Mouse (Mus musculus) right cerebral cortex, postnatal 36 days (tissue): ENCODE measurements around the gene Tmem274.

ENCODE experiments used
- DNase-seq, 2 experiments: peaks; one replicate each; pipeline ENCODE4 v3.0.0; 2022; ENCODE audit warnings: low spot score in 2 of 2, mixed read lengths in 1 of 2

The Tmem274 gene

DNA sequence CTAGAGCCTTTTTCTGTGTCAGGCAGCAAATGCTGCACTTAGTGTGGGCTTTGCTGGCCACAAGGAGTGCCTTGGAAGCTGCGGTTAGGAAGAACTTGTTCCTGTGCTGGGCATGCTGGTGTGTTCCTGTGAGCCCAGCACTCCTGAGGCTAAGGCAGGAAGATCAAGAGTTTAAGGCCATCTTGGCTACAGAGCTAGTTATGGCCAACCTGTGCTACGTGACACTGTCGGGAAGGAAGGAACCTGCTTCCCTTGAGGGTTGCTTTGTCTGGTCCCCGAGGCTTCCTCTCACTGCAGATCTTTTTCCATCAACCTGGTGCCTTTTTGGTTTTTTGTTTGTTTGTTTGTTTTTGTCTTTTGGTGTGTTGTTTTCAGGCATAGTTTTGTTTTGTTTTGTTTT lies 48.0 kb downstream of the Tmem274 start:
- DNase-seq = no peak

DNA sequence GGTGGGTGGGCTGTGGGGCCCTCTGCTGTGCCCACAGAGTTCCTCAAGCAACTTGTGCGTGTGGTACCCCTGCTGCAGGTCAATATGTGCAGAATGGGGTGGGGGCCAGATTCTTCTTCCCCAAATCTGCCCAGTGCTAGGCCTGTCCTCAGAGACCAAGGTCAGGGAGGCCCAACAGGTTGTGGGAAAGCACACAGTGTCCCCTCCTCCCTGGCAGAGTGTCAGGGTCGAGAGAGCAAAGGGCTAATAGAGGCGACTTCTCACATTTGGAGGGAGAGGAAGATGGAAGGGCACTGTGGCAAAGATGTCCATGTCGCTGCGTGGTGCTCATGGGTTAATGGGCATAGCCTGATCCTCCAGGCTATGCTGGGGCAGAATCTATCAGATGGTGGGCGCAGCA lies 48.6 kb downstream of the Tmem274 start:
- DNase-seq = no peak

GRCm38 (mm10) chr4:149526330-149526729 lies 49.2 kb downstream of the Tmem274 start:
- no peak for DNase-seq

DNA sequence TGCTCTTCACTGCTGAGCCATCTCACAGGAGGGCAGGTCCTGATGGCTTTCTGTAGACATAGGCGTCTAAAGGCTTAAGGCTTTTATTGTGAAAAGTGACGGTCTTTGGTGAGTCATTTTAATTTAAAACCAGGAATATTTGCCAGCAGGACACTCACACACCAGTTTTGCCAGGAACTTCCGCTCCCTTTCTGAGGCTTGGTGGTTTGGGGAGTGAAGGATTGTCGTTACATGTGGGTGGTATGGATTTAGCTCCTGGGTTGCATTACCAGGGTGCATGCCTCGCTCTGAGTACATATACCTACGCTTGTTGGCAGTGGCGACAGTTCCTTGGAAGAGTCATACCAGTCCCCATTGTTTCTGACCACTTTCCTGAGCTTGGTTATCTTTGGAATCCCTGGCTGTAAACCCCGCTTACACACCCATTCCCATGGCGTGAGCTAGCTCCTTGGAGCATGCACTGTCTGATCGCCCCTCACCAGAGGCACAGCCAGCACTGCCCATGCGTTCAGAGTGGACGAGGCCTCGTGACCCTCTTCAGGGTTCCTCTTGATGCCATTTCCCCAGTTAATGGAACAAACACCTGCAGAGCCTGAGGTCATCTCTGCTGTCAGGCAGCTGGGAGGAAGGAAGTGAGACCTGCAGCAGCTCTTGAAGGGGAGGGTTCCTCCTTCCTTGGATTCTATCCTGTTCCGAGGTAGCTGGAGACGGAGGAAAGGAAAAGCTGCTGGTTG lies 50.6 kb downstream of the Tmem274 start:
- DNase-seq = no peak

- no peak for DNase-seq
Observed at GRCm38 (mm10) chr4:149529691-149530090, 52.5 kb downstream of the Tmem274 start.
